Mouse (Mus musculus) midbrain, embryonic 12.5 days (tissue): ENCODE data around the gene Gm10338. TPM values are rescaled to one million over a fixed set of nuclear protein-coding genes. Genes with fewer than 3 reads are reported as not detected.
"Not testable (repeated sequence)": the region's sequence is repeated elsewhere in the genome, so short reads cannot be mapped to it uniquely, and the experiment has no call there.

Experiments used
- ATAC-seq: fragments of 200-750 bp; cut with Nextera tagmentation; 2 replicates; pipeline ENCODE4 v1.8.0; 2017; ENCODE audit warnings: low read depth, moderate TSS enrichment, moderate library complexity; ENCODE audit not compliant: low FRiP score
- H3K27ac ChIP-seq: fragments of 300-500 bp; sonication (generic); replicated peaks from 2 replicates; pipeline ENCODE4 v1.5.1; 2016; ENCODE audit warnings: mild to moderate bottlenecking
- H3K27me3 ChIP-seq: fragments of 300-500 bp; sonication (generic); 2 replicates; pipeline ENCODE4 v1.6.1; 2016; ENCODE audit warnings: mild to moderate bottlenecking
- H3K36me3 ChIP-seq: fragments of 300-500 bp; sonication (generic); 2 replicates; pipeline ENCODE4 v1.6.1; 2016
- H3K4me1 ChIP-seq: fragments of 300-500 bp; sonication (generic); 2 replicates; pipeline ENCODE4 v1.6.1; 2016
- H3K4me2 ChIP-seq: fragments of 300-500 bp; sonication (generic); replicated peaks from 2 replicates; pipeline ENCODE4 v1.6.1; 2016; ENCODE audit warnings: mild to moderate bottlenecking, moderate library complexity
- H3K4me3 ChIP-seq: fragments of 300-500 bp; sonication (generic); 2 replicates; pipeline ENCODE4 v1.5.1; 2016; ENCODE audit warnings: mild to moderate bottlenecking
- H3K9ac ChIP-seq: fragments of 300-500 bp; sonication (generic); replicated peaks from 2 replicates; pipeline ENCODE4 v1.6.1; 2016; ENCODE audit warnings: mild to moderate bottlenecking, moderate library complexity
- H3K9me3 ChIP-seq: fragments of 300-500 bp; sonication (generic); 2 replicates; pipeline ENCODE4 v1.6.1; 2016; ENCODE audit warnings: mild to moderate bottlenecking
- WGBS: fragments of 180-500 bp; shearing (Covaris S2); methylation state at CpG from one replicate; pipeline ENCODE4 v1.1.7; 2016; 5-methylcytosine and 5-hydroxymethylcytosine counted together
- polyA plus RNA-seq: library from polyadenylated mRNA; unstranded; fragments of >200 nt; fragmentation: Nextera tagmentation; extraction: Ambion mirVana; gene quantifications from 2 replicates; pipeline ENCODE4 v1.2.1, GENCODE M21; 2016

Gm10338 gene
- polyA plus RNA-seq, result not detected in 2 replicates

GRCm38 (mm10) chr14:7595492-7595891, at the start of gene Gm10338:
Gene Gm10338 (minus strand): TSS chr14:7595592.
- not testable (repeated sequence) for H3K27me3 ChIP-seq, H3K4me2 ChIP-seq, H3K36me3 ChIP-seq, H3K4me1 ChIP-seq, H3K27ac ChIP-seq, H3K4me3 ChIP-seq, ATAC-seq, H3K9me3 ChIP-seq, H3K9ac ChIP-seq
- WGBS, result no CpG with 5 or more reads among the region's 2 CpGs

- H3K27me3 ChIP-seq, H3K36me3 ChIP-seq, ATAC-seq, H3K4me3 ChIP-seq, H3K9ac ChIP-seq, H3K4me1 ChIP-seq, H3K4me2 ChIP-seq, H3K9me3 ChIP-seq, H3K27ac ChIP-seq: not testable (repeated sequence)
- no CpG with 5 or more reads among the region's 2 CpGs for WGBS
These were observed 48.5 kb upstream of the Gm10338 start, which contains the start of gene Gm10128 for GRCm38 (mm10) chr14:7643872-7644271. Gene Gm10128 (minus strand): TSS chr14:7643972.

- peak within 1 kb of the TSS; percentile 47 for H3K4me3 ChIP-seq
- peak within 1 kb of the TSS; percentile 51 for H3K9ac ChIP-seq
- peak within 1 kb of the TSS; percentile 65 for H3K4me2 ChIP-seq
- H3K36me3 ChIP-seq, H3K27me3 ChIP-seq, H3K9me3 ChIP-seq, H3K4me1 ChIP-seq, H3K27ac ChIP-seq, ATAC-seq: not testable (repeated sequence)
- no CpG with 5 or more reads among the region's 34 CpGs for WGBS
These were observed 27.0 kb downstream of the Gm10338 start, which contains the start of gene Gm3558 for GRCm38 (mm10) chr14:7568382-7568781. Gene Gm3558 (minus strand): TSS chr14:7568566.

- peak overlapping the region; percentile 47 for H3K4me3 ChIP-seq
- H3K27ac ChIP-seq, H3K27me3 ChIP-seq, H3K4me1 ChIP-seq, H3K36me3 ChIP-seq, H3K9me3 ChIP-seq: not testable (repeated sequence)
- 0 out of 2 replicates have a peak, but pooled peaks have one; percentile 49 for ATAC-seq
- peak overlapping the region; percentile 65 for H3K4me2 ChIP-seq
- under 1% methylated on average over 18 of the region's 27 CpGs for WGBS
- H3K9ac ChIP-seq, result peak overlapping the region; percentile 51
These were observed 27.5 kb downstream of the Gm10338 start for GRCm38 (mm10) chr14:7567890-7568289.

GRCm38 (mm10) chr14:7567266-7567665, 28.1 kb downstream of the Gm10338 start:
- not testable (repeated sequence) for H3K27ac ChIP-seq
- WGBS, result 11% methylated on average over 7 of the region's 9 CpGs

More at GRCm38 (mm10) chr14:7567266-7567665, 28.1 kb downstream of the Gm10338 start:
- not testable (repeated sequence) for H3K9me3 ChIP-seq, H3K4me3 ChIP-seq, H3K9ac ChIP-seq, H3K36me3 ChIP-seq, ATAC-seq, H3K27me3 ChIP-seq, H3K4me1 ChIP-seq, H3K4me2 ChIP-seq

Other genes starting within 250 kb of the Gm10338 start
- not detected in 2 replicates for gene Gm8374, start 230.5 kb downstream of the Gm10338 start, polyA plus RNA-seq
- gene Gm3755, start 144.7 kb downstream of the Gm10338 start, polyA plus RNA-seq, result 0.31 TPM in 1 of 2 replicates, not detected in the other
- gene Gm3752, start 111.8 kb downstream of the Gm10338 start, polyA plus RNA-seq, result 1.5 and 2.8 TPM in 2 replicates
- gene Gm3558, start 27.0 kb downstream of the Gm10338 start, polyA plus RNA-seq, result 1.7 and 2.1 TPM in 2 replicates
- not detected in 2 replicates for gene Gm10128, start 48.4 kb upstream of the Gm10338 start, polyA plus RNA-seq
- not detected in 2 replicates for gene Gm26661, start 196.0 kb upstream of the Gm10338 start, polyA plus RNA-seq
- gene Flnb, start 222.4 kb upstream of the Gm10338 start, polyA plus RNA-seq, result 21.3 and 23.4 TPM in 2 replicates